Mouse (Mus musculus) brain, adult 2 months (tissue): ENCODE measurements around the gene Mmachc.
A peak's percentile ranks its signal among the peaks of the same experiment; 100 is the strongest.

Experiments
- DNase-seq: peaks from one replicate; pipeline ENCODE4 v3.0.0; 2011; ENCODE audit warnings: low read depth, low spot score

The Mmachc gene

GRCm38 (mm10) chr4:116708201-116708764 lies at the start of gene Mmachc, which contains the start of gene Ccdc163:
Gene Mmachc (minus strand): TSS chr4:116708406.
Gene Ccdc163 (plus strand): TSS chr4:116708509.
- DNase-seq, result peak; percentile 100

- peak; percentile 24 for DNase-seq
Observed at GRCm38 (mm10) chr4:116749750-116750149, 41.5 kb upstream of the Mmachc start.

GRCm38 (mm10) chr4:116738972-116739751 lies 31.0 kb upstream of the Mmachc start:
- DNase-seq, result peak; percentile 38

DNA sequence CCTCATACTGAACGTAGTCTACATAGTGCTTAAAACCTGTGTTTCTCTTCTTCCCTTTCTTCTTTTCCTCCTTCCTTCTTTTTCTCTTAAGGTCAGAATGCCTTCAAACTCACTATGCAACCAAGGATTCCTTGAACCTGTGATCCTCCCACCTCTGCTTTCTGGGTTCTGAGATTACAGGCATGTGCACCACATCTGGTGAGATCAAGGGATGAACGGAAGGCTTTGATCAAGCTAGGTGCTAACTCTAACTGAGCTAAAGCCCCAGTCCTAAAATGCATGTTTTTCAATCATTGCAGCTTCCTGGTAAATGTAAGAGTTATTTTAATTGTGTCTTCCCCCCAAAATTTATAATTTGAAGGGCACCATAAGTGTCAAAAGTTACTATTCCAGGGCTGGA lies 26.8 kb upstream of the Mmachc start:
- DNase-seq, result no peak

GRCm38 (mm10) chr4:116732355-116732754 lies 24.1 kb upstream of the Mmachc start:
- no peak for DNase-seq

DNA sequence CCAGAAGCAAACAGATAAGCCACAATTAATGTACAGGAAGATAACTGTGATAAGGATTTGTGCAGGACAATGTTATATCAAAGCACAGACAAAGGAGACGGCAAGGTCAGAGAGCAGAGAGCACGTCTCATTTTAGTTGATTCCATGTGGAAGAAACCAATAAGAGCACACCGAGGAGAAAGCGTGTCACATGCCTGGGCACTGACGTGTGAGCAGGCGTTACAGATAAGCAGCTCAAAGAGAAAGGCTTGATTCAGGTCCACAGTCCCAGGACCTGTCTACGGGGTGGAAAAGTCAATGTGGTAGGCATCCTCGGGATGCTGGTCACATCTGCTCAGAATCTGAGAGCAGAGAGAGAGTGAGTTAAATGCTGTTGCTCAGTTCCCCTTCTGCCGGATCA lies 22.9 kb upstream of the Mmachc start:
- no peak for DNase-seq

DNA sequence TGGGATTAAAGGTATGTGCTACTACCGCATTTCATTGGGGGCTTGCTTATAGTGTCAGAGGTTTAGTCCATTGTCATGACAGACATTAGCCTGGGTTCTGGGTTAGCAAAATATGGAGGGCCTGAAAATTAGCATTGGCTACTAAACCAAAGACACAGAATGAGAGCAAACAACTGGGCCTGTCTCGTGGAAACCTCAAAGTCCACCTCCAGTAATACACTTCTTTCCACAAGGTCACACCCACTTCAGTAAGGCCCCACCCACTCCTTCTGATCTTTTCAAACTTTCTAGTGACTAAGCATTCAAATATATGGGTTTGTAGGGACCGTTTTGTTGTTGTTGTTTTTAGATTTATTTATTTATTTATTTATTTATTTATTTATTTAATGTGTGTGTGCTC lies 21.3 kb upstream of the Mmachc start:
- no peak for DNase-seq

GRCm38 (mm10) chr4:116727401-116727800 lies 19.2 kb upstream of the Mmachc start:
- DNase-seq, result no peak

DNA sequence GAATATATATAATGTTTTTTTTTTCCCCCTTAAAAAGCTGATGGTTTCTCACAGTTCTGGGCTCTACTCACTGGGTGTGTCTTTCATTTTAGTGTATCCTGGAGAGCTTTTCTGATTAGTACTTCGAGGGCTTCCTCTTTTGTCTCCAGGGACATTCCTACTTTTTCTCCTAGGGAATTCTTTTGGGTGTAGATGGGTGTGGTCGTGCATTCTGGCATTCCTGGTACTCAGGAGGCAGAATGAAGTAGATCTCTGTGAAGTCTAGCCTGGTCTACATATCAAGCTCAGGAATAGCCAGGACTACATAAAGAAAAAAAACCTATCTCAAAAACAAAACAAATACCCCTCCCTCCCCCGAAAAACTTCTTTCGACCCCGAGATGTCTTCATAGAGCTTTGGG lies 17.2 kb upstream of the Mmachc start:
- DNase-seq, result no peak

DNA sequence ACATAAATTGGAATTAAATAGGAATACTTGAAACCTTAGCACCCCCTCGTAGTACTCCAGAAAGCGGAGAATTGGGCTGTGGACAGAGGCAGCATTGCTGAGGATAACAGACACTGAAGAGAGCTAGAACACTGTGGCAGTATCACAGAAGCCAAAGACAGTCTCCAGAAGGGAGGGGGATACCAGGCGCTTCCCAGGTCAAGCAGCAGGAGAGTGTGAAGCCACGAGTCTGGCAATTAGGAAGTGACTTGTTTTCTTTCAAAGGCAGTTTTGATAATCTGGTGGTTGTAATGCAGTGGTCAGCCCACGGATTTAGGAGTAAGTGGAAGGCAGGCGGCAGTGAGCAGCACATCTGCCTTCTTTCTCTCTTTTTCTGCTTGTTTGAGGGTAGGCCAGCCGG lies 14.0 kb upstream of the Mmachc start:
- DNase-seq, result peak; percentile 17

GRCm38 (mm10) chr4:116721098-116721628 lies 13.0 kb upstream of the Mmachc start:
- no peak for DNase-seq

DNA sequence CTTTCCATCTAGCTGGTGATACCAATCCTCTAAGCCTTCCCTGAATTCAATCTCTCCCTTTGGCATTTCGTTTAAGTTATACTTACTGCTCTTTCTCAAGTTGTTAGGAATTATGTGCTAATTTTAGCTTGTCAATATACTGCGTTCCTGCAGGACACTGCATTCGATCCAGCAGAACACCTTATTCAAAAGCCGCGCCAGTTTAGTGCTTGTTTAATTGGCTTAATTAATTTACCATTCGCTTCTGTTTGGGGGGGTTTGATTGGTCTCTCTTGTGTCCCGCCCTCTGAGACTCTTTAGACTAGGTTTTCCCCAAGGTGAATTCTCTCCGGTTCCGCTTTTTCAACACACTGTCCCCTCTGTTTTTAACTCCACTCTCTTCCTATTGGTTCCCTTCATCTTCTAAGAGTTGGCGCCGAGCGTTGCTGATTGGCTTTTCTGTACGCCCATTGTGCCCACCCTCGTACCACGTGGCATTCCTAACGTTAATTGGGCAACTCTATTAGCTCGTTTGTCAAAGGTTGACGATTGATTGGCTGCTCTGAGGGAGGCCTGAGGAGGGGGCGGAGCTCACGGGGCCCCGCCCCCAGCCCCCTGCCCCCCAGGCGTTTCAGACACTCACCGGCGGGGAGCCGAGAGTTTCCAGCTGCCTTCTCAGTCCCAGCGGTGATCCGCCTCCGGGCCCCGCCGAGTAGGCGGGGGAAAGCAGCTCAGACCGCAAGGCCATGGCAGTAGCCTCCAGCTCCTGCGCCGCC lies 12.3 kb upstream of the Mmachc start, which contains the start of gene Tesk2:
Gene Tesk2 (plus strand): TSS at position 606 of the 755 bp plus-strand sequence.
- peak; percentile 99 for DNase-seq

DNA sequence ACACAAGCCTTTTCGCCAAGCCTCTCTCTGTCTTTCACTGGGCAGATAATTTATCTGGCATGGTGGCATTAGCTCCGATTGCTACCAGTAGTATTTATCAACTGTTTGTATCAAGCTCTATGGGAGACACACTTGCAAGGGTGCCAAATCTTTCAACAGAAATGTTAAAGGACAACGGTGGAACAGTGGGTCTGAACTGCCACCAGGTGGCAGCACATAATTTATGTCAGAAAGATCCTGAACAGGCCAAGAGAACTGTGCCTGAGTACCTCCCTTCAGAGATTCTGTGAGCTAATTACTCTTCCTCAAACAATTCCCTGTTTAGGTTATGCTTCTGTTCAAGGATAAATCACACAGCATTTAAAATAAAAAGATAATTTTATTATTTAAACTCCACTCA lies 11.2 kb upstream of the Mmachc start:
- DNase-seq, result peak; percentile 92

DNA sequence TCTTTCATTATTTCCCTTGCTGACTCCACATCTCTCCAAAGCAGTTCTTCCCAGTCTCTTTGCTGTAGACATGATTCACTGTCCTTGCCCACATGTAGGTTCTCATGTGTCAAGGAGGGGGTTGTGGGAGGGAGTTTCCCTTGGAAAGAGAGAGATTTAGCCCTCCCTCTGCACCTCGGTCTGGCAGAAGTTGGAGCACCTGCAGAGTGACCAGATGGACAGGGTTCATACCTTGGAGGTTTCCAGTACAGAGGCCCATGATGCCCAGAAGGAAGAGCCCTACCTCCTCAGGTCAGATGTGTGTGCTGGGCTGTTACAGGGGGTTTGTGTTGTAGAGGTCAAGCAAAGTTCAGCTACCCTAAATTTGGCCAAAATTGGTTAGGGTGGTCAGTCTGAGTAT lies 4.3 kb upstream of the Mmachc start:
- peak; percentile 55 for DNase-seq

DNA sequence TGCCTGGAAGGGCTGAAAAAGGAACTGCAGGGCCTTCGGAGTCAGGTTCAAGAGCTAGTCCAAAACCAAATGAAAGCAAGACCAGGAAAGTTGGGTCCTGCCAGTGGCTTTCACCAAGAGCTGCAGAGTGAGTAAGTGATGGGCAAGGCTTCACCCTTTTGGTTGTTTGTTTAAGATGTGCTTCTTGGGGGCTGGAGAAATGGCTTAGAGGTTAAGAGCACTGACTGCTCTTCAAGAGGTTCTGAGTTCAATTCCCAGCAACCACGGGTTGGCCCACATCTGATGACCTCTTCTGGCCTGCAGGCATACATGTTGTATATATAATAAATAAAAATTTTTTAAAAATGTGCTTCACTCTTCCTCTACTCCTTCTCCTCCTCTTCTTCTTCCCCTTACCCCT lies 1.9 kb upstream of the Mmachc start:
- no peak for DNase-seq

- no peak for DNase-seq
Observed at GRCm38 (mm10) chr4:116708791-116709390, 685 bp upstream of the Mmachc start.

GRCm38 (mm10) chr4:116707666-116708065 lies 540 bp downstream of the Mmachc start:
- peak; percentile 86 for DNase-seq

GRCm38 (mm10) chr4:116703804-116704203 lies 4.4 kb downstream of the Mmachc start:
- DNase-seq, result peak; percentile 69

- DNase-seq, result no peak
Observed at GRCm38 (mm10) chr4:116700964-116701363, 7.2 kb downstream of the Mmachc start.

GRCm38 (mm10) chr4:116698693-116699342 lies 9.4 kb downstream of the Mmachc start:
- DNase-seq, result no peak

DNA sequence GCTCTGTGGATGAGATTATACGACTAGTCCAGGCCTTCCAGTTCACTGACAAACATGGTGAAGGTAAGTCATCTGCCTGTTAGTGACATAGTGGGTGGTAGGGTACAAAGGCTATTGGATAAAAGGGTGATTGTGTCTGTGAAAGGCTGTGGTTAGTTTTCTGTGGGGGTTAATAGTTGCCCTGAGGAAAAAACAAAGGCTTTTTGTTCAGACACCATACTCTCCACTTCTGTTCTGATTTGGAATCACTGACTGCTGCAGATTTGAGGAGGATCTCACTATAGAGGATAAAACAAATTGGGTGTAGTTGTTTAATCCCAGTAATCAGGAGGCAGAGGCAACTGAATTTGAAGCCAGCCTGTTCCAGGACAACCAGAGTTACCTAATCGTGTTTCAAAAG lies 14.4 kb downstream of the Mmachc start:
- peak; percentile 67 for DNase-seq
